ENCODE assay signal across 31 mouse cellular contexts in the genomic region with DNA sequence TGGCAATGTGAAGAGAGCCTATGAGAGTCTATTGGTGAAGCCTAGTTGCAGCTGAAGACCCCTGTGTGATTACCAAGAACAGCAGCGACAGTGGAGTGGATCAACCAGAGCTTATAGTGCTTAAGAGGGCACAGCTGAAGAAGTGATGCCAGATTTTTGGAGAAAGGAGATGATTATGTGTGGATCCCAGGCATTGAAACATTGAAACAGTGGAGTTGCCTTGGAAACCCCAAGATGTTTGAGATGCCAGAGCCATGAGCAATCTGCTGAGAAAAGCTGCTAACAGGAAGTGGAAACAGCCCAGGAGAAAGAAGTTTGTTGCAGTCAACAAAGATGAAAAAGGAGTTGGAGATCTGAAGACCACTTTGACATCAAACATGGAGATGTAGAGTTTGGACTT. TPM values are rescaled to one million over a fixed set of nuclear protein-coding genes. Genes with fewer than 3 reads are reported as not detected.
DNase-seq lines count a peak whose midpoint lies in the region; ATAC-seq and TF ChIP-seq lines count a peak whose summit lies in the region.
"Had no signal": no experiment of that assay in that cellular context is flagged by ENCODE, and none has a peak within 500 bp of the region (broad histone marks: within the 10 kb centered on the region; RNA-seq: fewer than 3 reads in every experiment).

No protein-coding gene starts in this region.

- peak; percentile 78 for DNase-seq in heart, adult 11 months
- no peak for DNase-seq in heart, adult 8-10 months (ENCODE audit: low spot score)
- peak; percentile 47 for DNase-seq in 3134 (ENCODE audit: extremely low read depth, insufficient read length, low spot score)
- DNase-seq in Muller cell, postnatal 12 days (ENCODE audit: inconsistent ontology term): peak; percentile 67
- DNase-seq in Patski (ENCODE audit: low read depth, low spot score): no peak
- no peak for DNase-seq in right cerebral cortex, postnatal 4 days
- DNase-seq: adrenal gland, adult 2 months; adrenal gland, postnatal 10 days; adrenal gland, postnatal 25 days; B cell, adult 2 months; cerebellum, adult 11-12 months; cerebellum, adult 2 months; cerebellum, adult 9-10 months; cerebellum, postnatal 10 days; cerebellum, postnatal 25 days had no signal

- no peaks in the 10 kb centered on the region for H3K9me3 ChIP-seq in intestine, postnatal 0 days (ENCODE audit: control insufficient read depth)
- H3K9me3 ChIP-seq: G1E had no signal

- in situ Hi-C loops in Patski (cut with MboI; ENCODE audit: low pct_unique_long_range_greater_than_20kb): no loop called here

- POLR2A ChIA-PET in Patski (lab: Charles Lee): no interaction called here

- no peaks in the 10 kb centered on the region for H3K4me1 ChIP-seq in intestine, postnatal 0 days (replicated peaks; ENCODE audit: control insufficient read depth, insufficient read depth, low read length)
- H3K4me1 ChIP-seq: embryonic facial prominence, embryonic 10.5 days; embryonic facial prominence, embryonic 12.5 days; forebrain, embryonic 10.5 days; forebrain, embryonic 12.5 days had no signal

- ATAC-seq in Patski: peak; percentile 65
- no peak for ATAC-seq in intestine, postnatal 0 days
- no peak for ATAC-seq in cerebellum, adult (ENCODE audit: insufficient number of reproducible peaks, low FRiP score, low TSS enrichment)
- ATAC-seq: CD4-positive, CD25-positive, alpha-beta regulatory T cell, adult 4 months; forebrain, embryonic 14.5 days; forebrain, embryonic 16.5 days had no signal

- no peak overlapping the region for H3K9ac ChIP-seq in intestine, postnatal 0 days (ENCODE audit: low read depth, low read length)
- H3K9ac ChIP-seq: embryonic facial prominence, embryonic 12.5 days; forebrain, embryonic 12.5 days had no signal

- no peak overlapping the region for H3K4me3 ChIP-seq in intestine, postnatal 0 days (ENCODE audit: low read depth, low read length)
- H3K4me3 ChIP-seq: embryonic facial prominence, embryonic 10.5 days; embryonic facial prominence, embryonic 12.5 days; forebrain, embryonic 10.5 days; forebrain, embryonic 12.5 days had no signal

- 72% methylated on average over 1 of the region's 1 CpGs for WGBS in intestine, postnatal 0 days

- H3K27me3 ChIP-seq in Patski: no peaks in the 10 kb centered on the region
- no peaks in the 10 kb centered on the region for H3K27me3 ChIP-seq in intestine, postnatal 0 days (replicated peaks; ENCODE audit: control insufficient read depth, insufficient read depth, low read length)
- H3K27me3 ChIP-seq: embryonic facial prominence, embryonic 12.5 days; forebrain, embryonic 12.5 days had no signal

- CTCF ChIA-PET in Patski (lab: Charles Lee): interaction anchor here (0.9 kb wide), 1 partner anchor 354 kb away, joined by 3 read pairs; no protein-coding TSS in a partner anchor

- no peak overlapping the region for H3K4me2 ChIP-seq in intestine, postnatal 0 days (replicated peaks; ENCODE audit: low read depth)
- H3K4me2 ChIP-seq: embryonic facial prominence, embryonic 12.5 days; forebrain, embryonic 12.5 days had no signal

- TF ChIP-seq CTCF in Patski (IDR thresholded peaks at IDR 0.05): no peak
- TF ChIP-seq CTCF in intestine, postnatal 0 days (IDR thresholded peaks at IDR 0.05; ENCODE audit: low read depth): no peak

- no peak overlapping the region for H3K27ac ChIP-seq in intestine, postnatal 0 days (ENCODE audit: low read depth, low read length)
- H3K27ac ChIP-seq: embryonic facial prominence, embryonic 10.5 days; embryonic facial prominence, embryonic 12.5 days; forebrain, embryonic 10.5 days; forebrain, embryonic 12.5 days had no signal

- no peaks in the 10 kb centered on the region for H3K36me3 ChIP-seq in intestine, postnatal 0 days (ENCODE audit: control insufficient read depth, insufficient read depth)
- H3K36me3 ChIP-seq: embryonic facial prominence, embryonic 10.5 days; embryonic facial prominence, embryonic 12.5 days; forebrain, embryonic 10.5 days; forebrain, embryonic 12.5 days; G1E had no signal

RNA-seq across cellular contexts. Expression of gene 2900092C05Rik, which starts 1.4 kb away (rescaled TPM):
- not detected for total RNA-seq in heart, adult 8-10 months (2022)
- 0.06 TPM for polyA plus RNA-seq in Patski (2021)
- not detected in 2 replicates for polyA plus RNA-seq in intestine, postnatal 0 days (2015; fragmentation: Nextera tagmentation; extraction: Ambion mirVana)
- total RNA-seq: adrenal gland, adult 2 months; adrenal gland, postnatal 10 days; adrenal gland, postnatal 25 days; adrenal gland, postnatal 4 days; CH12.LX; G1E had no signal
- polyA plus RNA-seq: adrenal gland, adult 2 months; brain, embryonic 14.5 days; CD4-positive, CD25-positive, alpha-beta regulatory T cell, adult 4 months; cerebellum, adult 2 months; cortical plate, adult 2 months; embryonic facial prominence, embryonic 10.5 days; embryonic facial prominence, embryonic 12.5 days; embryonic facial prominence, embryonic 14.5 days; forebrain, embryonic 10.5 days; forebrain, embryonic 12.5 days; forebrain, embryonic 14.5 days; forebrain, embryonic 16.5 days; frontal cortex, adult 2 months; G1E had no signal

RNA-seq across cellular contexts. Expression of gene Zfp606, which starts 32.8 kb away (rescaled TPM):
- total RNA-seq in heart, adult 8-10 months (2022): 1 to 10 TPM; 7.3 to 9.1 (median 8.0) TPM
- polyA plus RNA-seq in Patski (2021): 10.3 TPM
- 4.5 and 4.8 TPM in 2 replicates for polyA plus RNA-seq in intestine, postnatal 0 days (2015; fragmentation: Nextera tagmentation; extraction: Ambion mirVana)

Comparison
In these comparisons a context has a peak if more than half of its experiments do, and no peak if none do; other contexts are left out.
1. DNase-seq: peak in heart, adult 11 months (single experiment), 3134 (single experiment) and Muller cell, postnatal 12 days (single experiment); none in heart, adult 8-10 months (single experiment), Patski (single experiment) and right cerebral cortex, postnatal 4 days (single experiment).